Mouse (Mus musculus) fat pad, adult 2 months (tissue): ENCODE results near the gene Mmp15.
A peak's percentile ranks its signal among the peaks of the same experiment; 100 is the strongest.
"Not testable (repeated sequence)": the region's sequence is repeated elsewhere in the genome, so short reads cannot be mapped to it uniquely, and the experiment has no call there.

ENCODE experiments used
- DNase-seq: peaks from one replicate; pipeline ENCODE4 v3.0.0-alpha.2; 2011; ENCODE audit warnings: low read depth, low spot score; ENCODE audit errors: extremely low read depth

Mmp15 gene

GRCm38 (mm10) chr8:95376309-95376999 lies 24.4 kb downstream of the Mmp15 start:
- no peak for DNase-seq

GRCm38 (mm10) chr8:95377101-95377500 lies 25.0 kb downstream of the Mmp15 start:
- DNase-seq: no peak

- DNase-seq: peak; percentile 46
Measured at GRCm38 (mm10) chr8:95377863-95378291, 25.8 kb downstream of the Mmp15 start.

GRCm38 (mm10) chr8:95378928-95379327 lies 26.9 kb downstream of the Mmp15 start:
- DNase-seq: not testable (repeated sequence)

GRCm38 (mm10) chr8:95380953-95381352 lies 28.9 kb downstream of the Mmp15 start:
- no peak for DNase-seq

GRCm38 (mm10) chr8:95381595-95381994 lies 29.5 kb downstream of the Mmp15 start:
- no peak for DNase-seq

- no peak for DNase-seq
Measured at GRCm38 (mm10) chr8:95384501-95384900, 32.4 kb downstream of the Mmp15 start.

GRCm38 (mm10) chr8:95386037-95386436 lies 34.0 kb downstream of the Mmp15 start:
- DNase-seq: no peak

- DNase-seq: no peak
Measured at GRCm38 (mm10) chr8:95387221-95387620, 35.2 kb downstream of the Mmp15 start.

GRCm38 (mm10) chr8:95387936-95388335 lies 35.9 kb downstream of the Mmp15 start:
- DNase-seq: no peak

GRCm38 (mm10) chr8:95390312-95390711 lies 38.2 kb downstream of the Mmp15 start:
- no peak for DNase-seq

GRCm38 (mm10) chr8:95391101-95391500 lies 39.0 kb downstream of the Mmp15 start:
- no peak for DNase-seq

- no peak for DNase-seq
Measured at GRCm38 (mm10) chr8:95392604-95393003, 40.5 kb downstream of the Mmp15 start.

GRCm38 (mm10) chr8:95395186-95395918 lies 43.3 kb downstream of the Mmp15 start:
- DNase-seq: no peak

- DNase-seq: no peak
Measured at GRCm38 (mm10) chr8:95396752-95397151, 44.7 kb downstream of the Mmp15 start.

GRCm38 (mm10) chr8:95397201-95397600 lies 45.1 kb downstream of the Mmp15 start:
- no peak for DNase-seq

- no peak for DNase-seq
Measured at GRCm38 (mm10) chr8:95399131-95399530, 47.1 kb downstream of the Mmp15 start.

GRCm38 (mm10) chr8:95401091-95401490 lies 49.0 kb downstream of the Mmp15 start:
- no peak for DNase-seq

GRCm38 (mm10) chr8:95409518-95409917 lies 57.5 kb downstream of the Mmp15 start:
- no peak for DNase-seq

GRCm38 (mm10) chr8:95411309-95411972 lies 59.4 kb downstream of the Mmp15 start:
- DNase-seq: no peak

GRCm38 (mm10) chr8:95422193-95422810 lies 70.2 kb downstream of the Mmp15 start:
- DNase-seq: no peak
